Mouse (Mus musculus): ENCODE data around the gene Alppl2.

Alppl2 gene

GRCm38 (mm10) chr1:87089828-87090227, at the start of gene Alppl2:
Alppl2 (minus strand) TSS chr1:87089928.
- DNase-seq (ENCODE audit: low read depth, low spot score): no peak

- DNase-seq (ENCODE audit: low read depth, low spot score): no peak
Measured at GRCm38 (mm10) chr1:87131803-87132202, 42.1 kb upstream of the Alppl2 start.

- no peak for DNase-seq (ENCODE audit: low read depth, low spot score)
Measured at GRCm38 (mm10) chr1:87127206-87128030, 37.7 kb upstream of the Alppl2 start.

- DNase-seq (ENCODE audit: low read depth, low spot score): no peak
Measured at GRCm38 (mm10) chr1:87124673-87125072, 34.9 kb upstream of the Alppl2 start, which contains the start of gene Akp3. Akp3 (plus strand) TSS chr1:87124973.

GRCm38 (mm10) chr1:87114784-87115183, 25.1 kb upstream of the Alppl2 start:
- DNase-seq (ENCODE audit: low read depth, low spot score): no peak

DNA sequence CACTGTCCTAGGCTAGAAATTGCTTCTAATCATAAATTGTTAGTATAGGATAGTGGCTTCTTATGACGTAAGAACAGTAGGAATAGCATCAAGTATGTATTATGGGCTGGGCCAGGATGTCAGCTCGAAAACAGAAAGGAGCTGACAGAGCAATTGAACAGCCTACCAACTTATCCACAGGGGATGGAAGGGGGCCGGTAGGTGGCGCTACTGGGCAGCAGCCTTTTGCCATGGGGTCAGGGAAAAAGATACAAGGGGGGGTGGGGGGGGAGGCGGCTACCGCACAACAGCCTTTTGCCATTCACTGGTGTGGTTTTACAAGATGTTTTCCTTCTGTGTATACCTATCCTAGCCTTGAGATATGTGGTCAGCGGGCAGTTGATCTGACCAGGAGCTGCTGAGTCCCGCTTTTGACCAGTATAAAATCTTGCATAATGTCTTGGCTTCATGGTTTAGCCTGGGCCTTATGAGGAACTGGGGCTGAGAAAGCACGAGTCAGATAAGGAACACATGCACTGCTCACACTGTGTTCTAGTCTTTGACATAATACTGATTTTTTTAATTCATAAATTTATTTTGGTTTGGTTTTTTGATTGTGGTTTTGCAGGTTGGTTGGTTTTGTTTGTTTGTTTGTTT, 22.1 kb upstream of the Alppl2 start:
- no peak for DNase-seq (ENCODE audit: low read depth, low spot score)

DNA sequence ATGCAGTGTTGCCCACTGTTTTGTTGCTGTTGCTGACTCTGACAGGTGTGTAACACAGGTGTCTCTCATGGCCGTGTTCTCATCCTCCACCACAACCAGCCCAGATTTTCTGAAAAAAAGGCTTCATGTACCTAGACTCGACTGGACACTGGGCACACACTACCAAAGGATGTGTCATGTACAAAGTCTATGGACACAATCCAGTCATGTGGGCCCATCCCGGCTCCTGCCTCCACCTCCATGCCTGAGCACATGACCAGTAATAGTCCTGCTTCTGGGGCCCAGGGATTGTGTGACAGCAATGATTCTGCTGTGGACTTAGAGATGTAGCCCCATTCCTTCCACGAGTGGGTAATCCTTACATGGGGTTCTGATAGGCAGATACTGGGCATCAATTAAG, 18.8 kb upstream of the Alppl2 start:
- no peak for DNase-seq (ENCODE audit: low read depth, low spot score)

DNA sequence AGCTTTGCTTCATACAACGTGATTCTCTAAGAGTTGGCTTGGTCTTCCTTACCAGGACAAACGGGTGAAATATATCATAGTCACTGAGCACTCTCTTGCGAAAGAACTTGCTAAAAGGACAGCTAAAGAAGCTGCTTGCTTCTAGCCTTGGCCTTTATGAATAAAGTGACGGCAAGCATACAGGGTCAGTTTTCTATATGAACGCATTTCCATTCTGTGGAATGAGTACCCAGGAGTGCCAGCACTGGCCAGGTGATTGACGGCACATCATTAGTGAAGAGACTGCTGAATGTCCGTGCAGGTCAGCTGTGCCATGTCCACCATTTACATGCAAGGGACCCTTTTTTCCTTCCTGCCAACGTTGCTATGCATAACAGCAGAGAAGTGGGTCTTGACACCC, 16.8 kb upstream of the Alppl2 start:
- no peak for DNase-seq (ENCODE audit: low read depth, low spot score)

DNA sequence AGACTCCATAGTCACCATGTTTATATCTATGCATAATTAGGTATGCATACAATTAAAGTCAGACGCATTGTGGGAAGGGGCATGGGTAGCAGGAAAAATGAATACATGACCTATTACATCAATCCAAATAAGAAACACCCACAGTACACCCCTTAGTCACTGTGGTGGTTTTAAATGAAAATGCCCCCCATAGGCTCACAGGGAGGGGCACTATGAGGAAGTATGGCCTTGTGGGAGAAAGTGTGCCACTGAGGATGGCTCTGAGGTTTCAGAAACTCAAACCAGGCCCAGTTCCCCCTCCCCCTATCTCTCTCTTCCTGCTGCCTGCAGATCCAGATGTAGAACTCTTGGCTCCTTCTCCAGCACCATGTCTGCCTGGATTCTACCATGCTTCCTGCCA, 14.2 kb upstream of the Alppl2 start:
- no peak for DNase-seq (ENCODE audit: low read depth, low spot score)

- DNase-seq (ENCODE audit: low read depth, low spot score): no peak
Measured at GRCm38 (mm10) chr1:87102114-87102513, 12.4 kb upstream of the Alppl2 start.

GRCm38 (mm10) chr1:87101411-87101810, 11.7 kb upstream of the Alppl2 start, which contains the start of gene Alpi:
Alpi (minus strand) TSS chr1:87101606.
- DNase-seq (ENCODE audit: low read depth, low spot score): no peak

GRCm38 (mm10) chr1:87098358-87098975, 8.7 kb upstream of the Alppl2 start:
- no peak for DNase-seq (ENCODE audit: low read depth, low spot score)

- DNase-seq (ENCODE audit: low read depth, low spot score): no peak
Measured at GRCm38 (mm10) chr1:87095642-87096041, 5.9 kb upstream of the Alppl2 start.

GRCm38 (mm10) chr1:87089251-87089650, 477 bp downstream of the Alppl2 start:
- DNase-seq (ENCODE audit: low read depth, low spot score): no peak

GRCm38 (mm10) chr1:87086964-87087363, 2.8 kb downstream of the Alppl2 start:
- no peak for DNase-seq (ENCODE audit: low read depth, low spot score)

DNA sequence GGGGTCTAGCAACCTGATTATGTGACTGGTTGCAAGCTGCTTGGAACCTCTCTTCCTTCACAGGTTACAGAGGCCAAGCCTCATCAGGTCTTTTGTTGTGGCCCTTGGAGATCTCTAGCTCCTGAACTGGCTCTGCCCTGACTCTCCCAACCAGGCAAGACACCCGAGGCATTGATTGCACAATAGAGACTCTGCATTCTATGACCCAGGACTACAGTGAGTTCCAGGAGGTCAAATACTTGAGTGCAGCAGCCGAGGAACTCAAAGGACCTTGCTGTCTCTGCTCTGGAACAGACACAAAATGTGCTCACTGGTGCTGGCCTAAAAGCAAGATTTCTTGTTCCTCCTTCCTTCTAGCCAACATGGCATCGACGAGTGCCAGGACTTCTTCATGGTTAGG, 3.5 kb downstream of the Alppl2 start:
- DNase-seq (ENCODE audit: low read depth, low spot score): no peak

DNA sequence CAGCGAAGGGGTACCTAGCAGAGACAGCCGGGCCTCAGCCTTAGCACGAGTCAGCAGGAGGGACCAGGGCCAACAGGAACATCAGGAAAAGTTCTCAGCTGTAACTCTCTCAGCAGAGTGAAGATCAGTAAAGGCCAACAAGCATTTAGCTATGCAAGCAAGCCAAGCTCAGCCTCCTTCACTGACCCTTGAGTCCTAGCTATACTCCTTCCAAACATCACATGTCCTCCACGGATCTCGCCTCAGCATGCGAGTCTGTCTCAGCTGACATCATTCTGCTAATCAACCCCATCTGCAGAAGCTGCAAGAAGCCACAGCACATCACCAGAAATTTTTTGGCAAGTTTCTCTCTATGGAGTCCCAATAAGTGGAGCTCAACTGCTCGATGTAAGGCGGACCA, 16.0 kb downstream of the Alppl2 start:
- DNase-seq (ENCODE audit: low read depth, low spot score): no peak

DNA sequence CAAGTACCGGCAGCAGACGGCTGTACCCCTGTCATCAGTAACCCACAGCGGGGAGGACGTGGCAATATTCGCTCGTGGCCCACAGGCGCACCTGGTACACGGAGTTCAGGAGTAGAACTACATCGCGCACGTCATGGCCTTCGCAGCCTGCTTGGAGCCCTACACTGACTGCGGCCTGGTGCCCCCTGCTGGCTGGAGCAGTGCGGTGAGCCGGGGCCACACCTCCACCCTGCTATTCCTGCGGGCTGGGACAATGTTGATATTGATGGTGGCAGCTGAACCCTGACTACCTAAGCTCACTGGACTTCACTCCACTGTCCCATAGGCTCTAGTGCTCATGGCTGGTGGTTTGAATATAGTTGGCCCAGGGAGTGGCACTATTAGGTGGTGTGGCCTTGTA, 19.0 kb downstream of the Alppl2 start:
- no peak for DNase-seq (ENCODE audit: low read depth, low spot score)

DNA sequence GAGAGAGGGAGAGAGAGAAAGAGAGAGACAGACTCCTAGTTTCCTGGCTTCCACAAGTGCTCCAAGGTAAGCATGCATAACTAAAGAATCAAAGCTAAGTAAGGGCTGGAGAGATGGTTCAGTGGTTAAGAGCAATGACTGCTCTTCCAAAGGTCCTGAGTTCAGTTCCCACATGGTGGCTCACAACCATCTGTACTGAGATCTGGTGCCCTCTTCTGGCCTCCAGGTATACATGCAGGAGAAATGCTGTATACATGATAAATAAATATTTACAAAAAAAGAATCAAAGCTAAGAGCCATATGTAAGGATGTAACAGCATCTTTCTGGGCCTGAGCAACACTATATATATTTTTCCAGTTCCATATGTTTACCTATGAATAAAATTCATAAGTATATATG, 28.8 kb downstream of the Alppl2 start:
- DNase-seq (ENCODE audit: low read depth, low spot score): no peak

DNA sequence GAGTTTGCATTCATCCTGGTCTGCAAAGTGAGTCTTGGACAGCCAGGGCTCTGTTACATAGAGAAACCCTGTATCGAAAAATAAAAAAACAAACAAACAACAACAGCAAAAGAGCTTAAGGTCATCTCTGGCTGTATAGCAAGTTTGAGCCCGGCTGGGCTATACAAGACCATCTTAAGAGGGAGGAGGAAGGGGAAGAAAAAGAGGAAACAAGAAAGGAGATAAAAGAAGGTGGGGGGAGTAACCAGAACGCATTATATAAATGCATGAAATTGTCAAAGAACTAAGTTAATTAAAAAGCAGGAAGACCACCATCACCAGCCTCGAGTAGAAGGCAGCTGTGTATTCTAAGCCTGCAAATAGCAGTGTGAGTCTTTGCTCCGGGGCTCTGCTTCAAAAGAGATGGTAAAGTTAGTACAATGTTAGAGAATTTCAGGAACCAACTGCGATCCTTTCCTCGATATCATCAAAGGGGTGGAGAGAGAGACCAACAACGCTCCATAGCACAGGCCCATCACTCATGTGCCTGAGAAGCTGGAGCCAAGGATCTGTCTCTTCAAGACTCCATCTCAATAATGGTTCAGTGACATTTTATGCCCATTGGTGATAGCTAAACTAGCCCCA, 30.6 kb downstream of the Alppl2 start:
- no peak for DNase-seq (ENCODE audit: low read depth, low spot score)

DNA sequence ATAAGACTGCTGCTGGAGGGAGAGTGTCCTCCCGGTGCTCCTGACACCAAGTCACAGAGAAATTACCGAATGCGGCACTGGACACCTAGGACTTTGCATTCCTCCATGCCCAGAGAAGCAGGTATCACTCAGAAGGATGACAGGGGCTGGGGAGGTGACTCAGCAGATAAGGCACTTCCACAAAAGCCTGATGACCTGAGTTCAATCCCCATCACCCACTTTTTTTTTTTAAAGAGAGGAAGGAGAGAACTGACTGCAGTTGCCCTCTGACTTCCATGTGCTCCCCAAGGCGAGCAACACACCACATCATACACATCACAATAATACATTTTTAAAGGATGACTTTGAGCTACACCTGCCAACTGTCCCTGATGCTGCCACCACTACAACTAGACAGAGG, 32.7 kb downstream of the Alppl2 start:
- DNase-seq (ENCODE audit: low read depth, low spot score): no peak

DNA sequence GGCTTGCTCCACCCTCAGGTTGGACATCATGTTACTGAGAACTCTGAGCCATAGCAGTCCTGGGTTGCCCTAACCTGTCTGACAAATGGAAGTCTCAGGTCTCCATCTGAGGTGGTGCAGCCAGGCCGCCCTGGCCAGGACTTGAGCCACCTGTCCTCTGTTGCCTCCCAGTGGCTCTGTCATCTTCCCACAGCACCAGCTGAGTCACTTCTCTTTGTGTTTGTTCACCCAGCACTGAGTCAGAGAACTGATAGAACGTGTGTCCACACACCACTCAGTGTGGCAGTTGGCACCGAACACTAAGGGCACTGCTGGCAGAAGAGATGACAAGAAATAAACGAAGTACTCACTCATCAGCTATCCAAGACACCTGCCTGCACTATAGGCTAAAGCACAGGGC, 38.4 kb downstream of the Alppl2 start:
- DNase-seq (ENCODE audit: low read depth, low spot score): no peak
